Mouse (Mus musculus) mouse trophoblast stem cell (cell line): ENCODE data around the gene Hdac1.

Source experiments
- in situ Hi-C, 2 experiments: fragments of 300-500 bp; cut with MseI, MboI; formaldehyde crosslinking; loops; 2 replicates in 1 of 2; 3 replicates in 1 of 2; pipeline ENCODE4 v1.15.1; 2025

Hdac1 gene

DNA sequence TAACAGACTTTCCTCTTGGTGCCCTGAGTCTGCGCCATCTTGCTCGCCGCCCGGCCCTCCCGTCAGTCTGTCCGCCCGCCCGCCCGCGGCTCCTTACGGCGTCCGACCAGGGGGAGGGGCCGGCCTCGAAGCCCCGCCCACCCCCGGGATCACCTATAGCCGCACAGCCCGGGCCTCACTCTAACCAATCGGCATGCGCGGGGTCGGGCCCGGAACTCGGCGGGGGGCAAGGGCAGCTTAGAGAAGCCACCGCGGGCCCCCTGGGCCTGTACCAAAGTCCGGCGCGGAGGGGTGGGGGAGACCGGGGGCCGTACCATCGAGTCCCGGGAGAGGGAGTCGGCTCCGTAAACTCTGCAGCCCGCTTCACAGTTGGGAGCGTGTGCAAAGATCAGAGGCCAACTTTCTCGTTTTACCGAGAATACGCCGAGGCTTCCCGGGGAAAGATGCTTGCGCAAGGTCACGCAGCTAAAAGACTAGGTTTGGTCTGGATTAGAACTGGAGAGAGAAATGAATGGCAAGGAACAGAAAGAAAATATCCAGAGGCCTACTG is at the start of gene Hdac1:
TSS of gene Hdac1 (minus strand) at position 122 of the 550 bp plus-strand sequence.
- in situ Hi-C loops, result no loop called here

DNA sequence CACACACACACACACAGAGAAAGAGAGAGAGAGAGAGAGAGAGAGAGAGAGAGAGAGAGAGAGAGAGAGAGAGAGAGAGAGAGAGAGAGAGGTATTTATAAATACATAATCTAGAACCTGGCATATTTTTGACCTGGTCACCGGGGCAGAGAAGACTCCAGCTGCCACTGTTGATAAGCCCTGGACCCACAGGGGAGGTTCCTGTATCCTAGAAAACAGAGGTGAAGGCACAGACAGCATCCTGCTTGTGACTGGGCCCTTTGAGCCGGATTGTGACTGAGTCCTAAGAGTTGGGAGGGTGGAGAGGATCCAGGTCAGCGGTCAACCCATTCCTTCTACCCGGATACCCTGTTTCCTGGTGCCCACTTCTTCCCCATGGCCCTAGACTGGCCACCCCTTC is 46.4 kb upstream of the Hdac1 start:
- in situ Hi-C loops, result no loop called here

DNA sequence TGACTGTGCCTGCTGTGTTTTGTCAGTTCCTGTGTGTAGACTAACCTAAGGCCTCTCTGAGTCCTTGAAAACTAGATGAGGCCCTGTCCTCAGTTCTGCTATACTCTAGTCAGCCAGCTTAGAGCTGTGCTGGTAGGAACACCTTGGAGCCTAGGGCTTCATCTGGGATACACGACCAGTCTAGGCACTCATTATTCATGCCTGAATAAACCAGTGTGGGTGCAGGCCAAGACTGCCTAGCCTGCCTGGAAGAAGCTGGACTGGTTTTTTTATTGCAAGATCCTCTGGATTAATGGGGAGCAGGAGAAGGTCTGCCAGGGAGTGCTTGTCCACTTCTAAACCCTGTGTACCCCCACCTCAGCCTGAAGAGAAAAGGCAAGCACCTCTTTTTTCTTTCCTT is 44.4 kb upstream of the Hdac1 start:
- in situ Hi-C loops, result no loop called here

DNA sequence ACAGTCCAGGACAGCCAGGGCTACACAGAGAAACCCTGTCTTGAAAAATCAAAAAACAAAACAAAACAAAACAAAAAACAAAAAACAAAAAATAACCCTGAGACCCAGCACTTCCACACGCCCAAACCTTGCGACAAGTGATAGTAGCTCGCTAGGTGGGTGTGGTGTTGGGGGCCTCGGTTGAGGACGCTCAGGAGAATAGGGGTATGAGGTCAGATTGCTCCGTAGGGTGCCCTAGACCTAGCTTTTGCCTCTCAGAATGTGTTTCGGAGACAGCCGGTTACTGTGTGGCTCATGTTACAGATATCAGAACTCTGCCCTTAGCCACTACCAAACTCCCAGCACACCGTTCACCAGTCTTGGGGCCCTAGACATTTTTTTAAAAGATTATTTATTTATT is 43.3 kb upstream of the Hdac1 start:
- in situ Hi-C loops, result no loop called here

DNA sequence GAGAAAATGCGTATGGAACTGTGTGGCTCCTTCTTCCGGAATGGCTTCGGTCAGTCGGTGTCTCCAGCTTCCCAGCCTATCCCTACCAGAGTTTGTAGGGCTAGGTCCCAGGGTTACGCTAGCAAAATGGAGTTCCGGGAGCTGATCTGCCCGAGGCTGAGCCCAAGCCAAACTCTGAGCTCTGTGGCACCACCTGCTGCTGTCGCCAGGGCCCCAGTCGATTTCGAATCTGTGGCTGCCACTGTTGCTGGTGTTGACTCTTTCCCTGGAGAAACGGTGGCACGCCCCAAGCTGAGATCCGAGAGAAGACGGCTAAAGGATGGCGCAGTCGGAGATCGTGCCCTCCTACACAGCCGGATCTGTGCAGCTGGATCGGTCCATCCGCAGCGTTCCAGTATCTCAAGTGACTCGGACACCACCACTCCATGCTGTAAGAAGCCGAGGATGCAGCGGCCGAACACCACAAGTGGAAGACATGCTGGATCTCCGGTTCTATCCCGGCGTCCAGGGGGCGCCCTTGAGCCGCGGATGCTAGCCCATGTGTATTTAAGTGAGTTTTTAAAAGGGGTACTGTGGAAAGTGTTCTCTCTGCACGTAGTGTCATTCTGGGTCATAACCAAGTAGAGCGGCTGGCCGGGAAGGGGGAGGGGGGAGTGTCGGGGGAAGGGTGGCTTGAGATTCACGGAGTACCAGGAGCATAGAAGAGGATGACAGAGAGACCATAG is 42.5 kb upstream of the Hdac1 start:
- in situ Hi-C loops, result no loop called here

DNA sequence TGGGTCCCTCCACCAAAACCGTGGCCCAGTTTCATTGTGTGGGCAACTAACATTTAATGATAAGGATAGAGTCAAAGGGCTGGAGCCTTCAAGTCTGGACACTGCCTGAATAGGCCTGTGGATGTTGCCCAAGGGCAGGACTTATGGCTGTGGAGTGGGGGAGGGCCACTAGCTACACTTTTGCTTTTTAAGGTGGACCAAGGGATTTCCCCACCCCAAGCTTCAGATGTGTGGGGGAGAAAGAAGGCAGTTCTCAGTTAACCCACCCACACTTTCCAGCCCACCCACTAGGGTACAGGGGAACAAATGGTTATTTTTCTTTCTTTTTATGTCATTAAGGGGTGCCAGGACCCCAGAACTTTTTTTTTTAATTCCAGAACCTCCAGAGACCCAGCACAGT is 41.9 kb upstream of the Hdac1 start:
- in situ Hi-C loops, result no loop called here

DNA sequence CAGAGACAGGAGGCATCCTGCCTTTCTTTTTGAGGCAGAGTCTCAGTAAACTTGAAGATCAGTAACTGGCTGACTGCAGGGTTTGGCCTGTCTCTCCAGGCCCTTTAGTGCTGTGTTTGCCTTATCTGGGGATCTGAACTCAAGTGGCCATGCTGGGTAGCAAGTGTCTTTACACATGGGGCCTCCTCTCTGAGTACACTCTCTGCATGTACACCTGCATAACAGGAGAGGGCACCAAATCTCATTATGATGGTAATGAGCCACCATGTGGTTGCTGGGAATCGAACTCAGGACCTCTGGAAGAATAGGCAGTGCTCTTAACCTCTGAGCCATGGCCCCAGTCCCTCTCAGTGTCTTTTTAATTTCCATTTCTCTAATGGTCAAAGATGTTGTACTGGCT is 39.7 kb upstream of the Hdac1 start:
- in situ Hi-C loops, result no loop called here

DNA sequence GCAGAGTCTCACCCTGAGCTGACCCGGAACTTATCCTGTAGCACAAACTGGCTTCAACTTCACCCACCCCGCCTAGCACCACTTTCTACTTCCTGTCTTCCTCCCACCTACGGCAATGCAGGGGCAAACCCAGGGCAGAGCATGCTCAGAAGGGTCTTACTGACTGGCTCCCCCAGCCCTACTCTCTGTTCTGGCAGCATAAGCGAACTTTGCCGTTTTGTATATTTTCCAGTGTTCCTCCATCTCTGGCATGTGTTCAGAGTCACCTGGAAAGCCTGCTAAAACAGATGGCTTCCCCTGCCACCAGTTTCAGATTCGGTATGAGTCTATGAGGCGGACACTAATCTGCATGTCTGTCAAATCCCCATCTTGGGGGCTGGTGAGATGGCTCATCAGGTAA is 37.8 kb upstream of the Hdac1 start:
- in situ Hi-C loops, result no loop called here

DNA sequence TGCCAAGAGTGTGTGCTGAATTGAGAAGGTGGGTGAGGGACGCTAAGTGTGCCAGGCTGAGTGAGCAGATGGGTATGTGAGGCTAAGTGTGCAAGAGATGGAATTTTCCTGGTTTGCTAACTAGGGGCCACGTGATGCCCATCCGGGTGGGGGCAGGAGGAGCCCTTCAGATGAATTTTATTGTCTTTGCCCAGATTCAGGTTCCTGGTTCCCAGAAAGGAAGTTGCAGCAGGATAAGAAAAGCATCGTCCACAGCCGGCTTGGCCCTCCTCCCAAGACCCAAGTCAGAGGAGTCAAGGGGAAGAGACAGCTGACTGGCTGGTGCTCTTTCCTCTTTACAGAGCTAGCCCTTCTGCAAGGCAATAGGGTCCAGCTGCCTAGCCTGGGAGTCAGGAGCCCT is 36.0 kb upstream of the Hdac1 start, which contains the start of gene Fam167b:
TSS of gene Fam167b (minus strand) at position 84 of the 400 bp plus-strand sequence.
- in situ Hi-C loops, result no loop called here

DNA sequence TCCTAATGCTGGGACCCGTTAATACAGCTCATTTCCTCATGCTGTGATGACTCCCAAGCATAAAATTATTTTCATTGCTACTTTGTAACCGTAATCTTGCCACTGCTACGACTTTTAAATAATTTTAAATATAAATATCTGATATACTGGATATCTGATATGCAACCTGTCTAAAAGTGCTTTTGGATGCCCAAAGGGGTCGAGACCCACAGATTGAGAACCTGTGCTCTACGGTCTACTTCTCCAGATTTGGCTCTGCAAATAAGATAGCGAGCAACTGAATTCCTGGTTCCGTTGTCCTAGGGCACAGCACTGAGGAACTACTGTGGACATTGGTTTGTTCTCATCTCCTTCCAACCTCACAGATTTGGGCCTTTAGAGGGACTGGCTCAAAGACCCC is 35.2 kb upstream of the Hdac1 start:
- in situ Hi-C loops, result no loop called here

DNA sequence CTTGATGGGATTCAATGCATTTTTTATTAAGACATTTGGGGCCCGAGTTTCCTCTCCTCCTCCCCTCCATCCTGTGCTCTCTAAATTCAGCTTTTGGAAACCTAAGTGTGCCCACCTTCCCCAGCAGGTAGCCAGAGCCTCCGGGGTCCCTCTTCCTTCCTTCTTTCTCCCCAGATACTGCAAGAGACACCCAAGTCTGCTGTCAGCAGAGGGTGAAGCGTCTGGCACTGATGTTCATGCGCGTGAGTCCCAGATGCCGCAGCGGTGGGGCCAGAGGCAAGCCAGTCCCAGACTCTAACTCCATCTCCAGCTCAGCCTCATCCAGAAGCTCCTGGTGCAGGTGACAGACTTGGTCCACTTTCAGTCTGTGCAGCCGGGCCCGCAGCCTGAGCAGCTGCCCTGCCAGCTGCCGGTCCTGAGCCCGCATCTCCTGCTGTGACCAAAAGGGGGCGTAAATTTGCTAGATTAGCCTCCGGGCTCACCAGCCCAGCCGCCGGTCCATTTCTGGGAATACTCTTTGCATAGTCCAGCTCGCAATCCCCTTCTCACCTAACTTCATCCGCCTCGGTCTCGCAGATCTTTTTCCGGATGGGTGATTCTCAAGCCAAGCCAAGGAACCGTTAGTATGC is 34.5 kb upstream of the Hdac1 start:
- in situ Hi-C loops, result no loop called here

DNA sequence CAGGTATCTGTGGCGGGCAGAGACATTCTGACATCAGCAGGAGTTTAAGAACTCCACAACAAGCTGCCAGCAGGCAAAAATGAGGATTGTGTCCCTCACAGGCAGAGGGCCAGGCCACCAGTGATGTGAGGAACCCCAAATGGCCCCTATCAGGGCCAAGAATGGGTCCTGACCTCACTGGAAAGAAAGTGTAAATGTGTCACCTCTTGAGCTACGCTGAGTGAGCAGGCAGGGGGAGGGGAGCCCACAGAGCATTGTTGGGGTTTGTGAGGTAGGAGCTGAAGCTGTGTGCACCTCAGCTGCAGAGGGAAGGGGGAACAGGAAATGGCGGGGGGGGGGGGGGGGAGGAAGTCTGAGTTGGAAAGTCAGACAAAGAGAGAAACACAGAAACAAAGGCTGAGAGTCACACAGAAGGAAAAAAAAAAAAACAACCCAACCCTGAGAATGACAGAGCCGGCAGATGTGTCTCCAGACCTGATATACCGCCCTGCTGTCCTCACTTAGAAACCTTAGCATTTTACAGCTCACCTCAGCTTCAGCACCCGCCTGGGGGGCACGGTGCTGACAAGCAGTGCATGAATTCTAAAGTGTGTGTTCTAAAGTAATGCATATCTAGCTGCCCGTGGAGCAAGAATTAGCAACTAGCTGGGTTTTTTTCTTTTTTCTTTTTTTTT is 32.8 kb upstream of the Hdac1 start:
- in situ Hi-C loops, result no loop called here

DNA sequence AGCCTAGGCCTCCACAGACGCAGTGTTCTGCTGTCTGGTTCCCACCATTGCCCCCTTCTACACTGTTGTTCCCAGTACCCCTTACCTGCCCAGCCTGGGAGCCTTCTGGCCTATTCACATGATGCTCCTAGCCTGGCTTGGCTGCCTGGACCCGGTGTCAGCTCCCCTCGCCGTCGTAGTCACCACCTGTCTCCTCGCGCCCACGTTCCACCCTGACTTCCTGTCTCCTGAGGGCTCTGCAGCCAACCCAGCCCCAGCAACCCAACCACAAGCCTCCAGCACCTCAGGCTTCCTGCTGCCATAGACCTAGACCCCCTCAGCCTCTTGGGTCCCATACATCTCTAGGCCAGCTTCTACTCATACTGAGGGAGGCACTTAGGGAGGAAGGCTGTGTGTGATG is 30.9 kb upstream of the Hdac1 start, which contains the start of gene Lck:
TSS of gene Lck (minus strand) at position 212 of the 400 bp plus-strand sequence.
- in situ Hi-C loops, result no loop called here

DNA sequence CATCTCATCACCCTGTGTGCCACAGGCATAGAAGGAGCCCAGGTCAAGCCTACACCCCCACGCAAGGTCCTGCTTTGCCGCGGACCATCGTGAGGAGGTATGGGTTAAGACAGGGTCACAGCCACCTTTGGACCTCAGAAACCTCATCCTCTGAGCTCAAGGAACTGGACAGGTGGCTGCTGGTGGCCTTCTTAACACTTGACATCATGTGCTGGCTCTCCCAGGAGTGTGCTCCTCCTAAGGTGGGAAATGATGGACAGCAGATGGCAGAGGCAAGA is 30.5 kb upstream of the Hdac1 start:
- in situ Hi-C loops, result no loop called here

DNA sequence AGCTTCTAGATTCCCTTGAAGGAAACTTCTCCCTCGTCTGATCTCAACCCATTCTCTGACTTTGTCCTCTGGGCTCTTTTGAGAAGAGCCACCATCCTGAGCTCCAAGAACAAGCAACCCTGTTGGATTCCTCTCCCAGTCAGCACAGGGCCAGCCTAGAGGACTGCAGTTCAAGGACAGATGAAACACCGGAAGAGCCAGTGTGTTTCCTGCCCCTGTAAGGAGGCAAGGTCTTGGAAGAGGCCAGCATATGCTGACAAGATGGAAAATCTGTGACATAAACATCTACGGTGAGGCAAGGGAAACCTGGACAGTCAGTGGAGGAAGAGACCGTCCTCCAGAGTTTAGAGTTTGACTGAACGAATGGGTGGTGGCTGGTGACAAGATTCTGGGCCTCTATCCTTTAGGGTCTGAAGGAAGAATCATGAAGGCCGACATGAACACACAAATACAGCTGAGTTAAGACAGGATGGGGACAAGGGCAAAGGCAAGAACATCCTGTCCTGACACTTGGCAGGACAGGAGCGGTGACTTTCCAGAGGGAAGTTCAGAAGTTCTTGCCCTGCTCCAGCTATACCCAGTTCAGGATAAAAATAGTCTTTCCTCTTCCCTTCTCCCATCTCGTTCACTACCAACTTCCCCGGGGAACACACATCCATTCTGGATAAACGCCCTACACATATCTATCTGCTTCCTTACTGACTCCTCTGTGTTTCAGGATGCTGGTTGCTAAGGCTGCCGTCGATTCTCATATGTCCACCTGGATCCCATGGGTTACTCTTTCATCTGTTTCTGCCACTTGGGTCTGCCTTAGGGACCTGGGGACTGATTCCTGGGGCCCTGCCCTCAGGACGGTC is 30.0 kb upstream of the Hdac1 start:
- in situ Hi-C loops, result no loop called here

DNA sequence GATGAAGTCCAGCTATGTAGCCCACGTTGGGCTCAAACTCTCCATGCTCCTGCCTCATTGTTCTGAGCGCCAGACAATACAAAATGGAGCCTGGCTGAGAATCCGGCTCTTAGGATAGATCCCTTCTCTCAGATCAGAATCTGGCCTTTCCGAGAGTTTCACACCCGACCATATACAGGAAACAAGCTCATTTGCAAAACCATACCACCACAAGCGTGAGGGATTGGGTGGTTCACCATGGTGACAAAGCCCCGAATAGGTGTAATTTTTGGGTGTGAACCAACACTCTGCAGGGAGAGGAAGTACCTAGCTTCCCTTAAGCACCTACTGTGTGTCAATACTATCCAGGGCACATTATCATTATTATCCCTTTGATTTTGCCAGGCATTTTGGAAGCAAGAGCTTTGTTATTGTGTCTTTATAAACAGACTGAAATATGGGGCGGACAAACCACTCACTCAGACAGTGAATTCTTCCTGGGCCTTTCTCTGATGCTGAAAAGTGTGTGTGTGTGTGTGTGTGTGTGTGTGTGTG is 29.1 kb upstream of the Hdac1 start:
- in situ Hi-C loops, result no loop called here

DNA sequence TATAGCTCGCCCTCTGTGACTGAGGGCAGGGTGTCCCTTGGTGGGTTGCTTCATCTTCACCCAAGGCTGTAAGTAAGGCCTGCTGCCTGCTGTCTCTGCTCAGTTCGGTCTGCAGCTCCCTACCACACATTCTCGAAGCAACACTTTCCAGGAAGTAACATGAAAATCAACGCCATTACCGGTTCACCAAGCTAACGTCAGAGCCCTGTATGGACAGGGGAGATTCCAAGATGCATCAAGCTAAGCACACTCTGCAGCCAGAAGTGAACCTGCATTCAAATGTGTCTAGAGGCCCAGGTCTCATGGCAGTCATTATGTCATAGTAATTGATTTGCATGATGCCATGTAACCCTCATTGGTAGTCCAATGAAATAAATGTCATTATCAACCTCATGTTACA is 27.5 kb upstream of the Hdac1 start:
- in situ Hi-C loops, result no loop called here

DNA sequence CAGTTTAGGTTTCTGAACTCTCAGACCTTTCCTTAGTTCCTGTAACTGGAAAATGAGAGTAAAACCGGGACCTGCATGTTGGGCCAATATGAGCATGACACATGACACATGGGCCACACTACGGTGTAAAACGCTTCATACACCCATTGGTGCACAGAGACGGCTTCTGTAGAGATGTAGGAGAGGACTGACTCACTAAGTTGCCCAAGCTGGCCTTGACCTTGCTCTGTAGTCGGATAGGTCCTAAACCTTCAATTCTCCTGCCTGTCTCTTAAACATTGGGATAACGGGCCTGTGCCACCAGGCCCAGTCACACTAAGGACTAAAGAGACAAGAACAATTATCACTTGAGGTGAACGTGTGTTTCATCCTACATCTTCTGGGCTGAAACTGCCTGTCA is 25.9 kb upstream of the Hdac1 start:
- in situ Hi-C loops, result no loop called here

DNA sequence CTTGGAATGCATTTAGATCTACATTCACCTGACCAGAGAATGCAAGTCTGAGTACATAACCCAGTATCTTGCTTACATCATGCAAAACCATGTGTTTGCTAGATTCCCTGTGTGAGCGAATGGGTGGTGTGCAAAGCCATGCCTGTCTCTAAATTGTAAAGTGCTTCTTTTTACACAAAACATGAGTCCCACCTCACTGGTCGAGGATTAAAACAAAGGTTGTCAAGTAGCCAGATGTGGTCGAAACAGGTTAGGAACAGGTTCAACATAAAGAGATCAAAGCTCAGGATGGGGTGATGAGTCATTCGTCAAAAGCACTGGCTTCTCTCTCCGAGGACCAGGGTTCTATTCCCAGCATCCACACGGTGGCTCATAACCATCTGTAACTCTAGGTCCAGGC is 22.6 kb upstream of the Hdac1 start:
- in situ Hi-C loops, result no loop called here

DNA sequence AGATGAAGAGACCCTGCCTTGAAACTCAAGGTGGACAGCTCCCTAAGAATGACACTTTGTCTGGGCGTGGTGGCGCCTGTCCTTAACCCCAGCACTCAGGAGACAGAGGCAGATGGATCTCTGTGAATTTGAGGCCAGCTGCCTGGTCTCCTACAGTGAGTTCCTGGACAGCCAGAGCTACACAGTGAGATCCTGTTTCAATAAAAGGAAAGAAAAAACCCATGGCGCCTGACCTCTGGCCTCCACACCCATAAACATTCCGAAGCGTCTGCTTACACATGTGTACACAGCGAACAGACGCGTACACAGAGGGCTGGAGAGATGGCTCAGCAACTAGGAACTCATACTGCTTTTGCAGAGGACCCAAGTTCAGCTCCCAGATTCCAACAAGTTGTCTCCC is 21.2 kb upstream of the Hdac1 start:
- in situ Hi-C loops, result no loop called here

DNA sequence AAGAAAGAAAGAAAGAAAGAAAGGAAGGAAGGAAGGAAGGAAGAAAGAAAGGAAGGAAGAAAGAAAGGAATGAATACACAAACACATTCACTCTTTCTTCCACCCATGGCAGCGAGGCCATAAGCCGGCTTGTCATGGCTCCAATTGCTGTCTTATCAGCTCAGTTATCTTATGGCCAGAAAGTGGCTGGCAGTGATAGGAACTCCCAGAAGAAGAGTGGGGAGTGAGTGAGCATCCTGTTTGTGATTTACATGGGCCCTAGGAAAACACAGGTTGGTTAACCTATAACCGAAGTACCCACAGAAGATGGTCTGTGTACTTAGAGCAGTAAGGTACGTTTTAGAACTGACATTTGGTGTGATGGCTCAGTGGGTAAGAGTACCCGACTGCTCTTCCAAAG is 18.7 kb upstream of the Hdac1 start:
- in situ Hi-C loops, result no loop called here
